In the genomic region with DNA sequence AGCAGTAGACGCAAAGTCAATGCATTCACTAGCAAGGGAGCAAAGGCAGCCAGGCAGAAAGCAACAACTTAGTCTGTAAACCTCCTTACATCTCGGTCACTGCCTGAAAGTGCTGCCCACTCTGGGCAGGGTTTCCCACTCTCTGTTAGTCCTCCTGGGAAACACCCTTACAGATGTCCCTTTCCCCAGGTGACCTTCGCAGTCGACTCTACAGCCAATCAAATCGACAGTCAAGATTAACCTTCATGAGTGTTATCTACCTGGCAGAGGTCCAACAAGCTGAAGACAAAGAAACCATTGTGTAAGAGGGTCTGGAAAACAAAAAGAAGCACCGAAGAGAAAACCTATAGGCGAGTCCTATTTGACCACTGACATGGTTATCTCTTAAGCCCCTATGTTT, we compare ENCODE assay signal across 25 mouse cellular contexts.
DNase-seq lines count a peak whose midpoint lies in the region; ATAC-seq lines count a peak whose summit lies in the region.
"Had no signal": no experiment of that assay in that cellular context is flagged by ENCODE, and none has a peak within 500 bp of the region (broad histone marks: within the 10 kb centered on the region; RNA-seq: fewer than 3 reads in every experiment).

No protein-coding gene starts in this region.

- ATAC-seq in intestine, embryonic 14.5 days (replicated peaks; ENCODE audit: low FRiP score, low TSS enrichment, low read depth) = peak; percentile 52; the same call in 1 of the 2 replicates
- peak; percentile 85 for ATAC-seq in intestine, embryonic 15.5 days
- peak; percentile 60; the same call in 1 of the 2 replicates for ATAC-seq in stomach, embryonic 16.5 days (ENCODE audit: insufficient read depth, low FRiP score)
- ATAC-seq: CD4-positive, CD25-positive, alpha-beta regulatory T cell, adult 4 months; forebrain, embryonic 15.5 days; hindbrain, embryonic 16.5 days had no signal

- H3K4me3 ChIP-seq in intestine, embryonic 14.5 days (ENCODE audit: low read depth, low read length) = no peak overlapping the region
- H3K4me3 ChIP-seq in intestine, embryonic 15.5 days (replicated peaks) = no peak overlapping the region
- no peak overlapping the region for H3K4me3 ChIP-seq in stomach, embryonic 16.5 days (replicated peaks; ENCODE audit: low read length)
- H3K4me3 ChIP-seq: embryonic facial prominence, embryonic 10.5 days; embryonic facial prominence, embryonic 13.5 days; erythroblast, embryonic 14.5 days; forebrain, embryonic 12.5 days; forebrain, embryonic 15.5 days; hindbrain, embryonic 13.5 days had no signal

- 71% methylated on average over 7 of the region's 7 CpGs for WGBS in intestine, embryonic 14.5 days
- 59% methylated on average over 7 of the region's 7 CpGs for WGBS in intestine, embryonic 15.5 days
- 35% methylated on average over 7 of the region's 7 CpGs for WGBS in large intestine, adult 2 months
- WGBS in stomach, embryonic 16.5 days = 60% methylated on average over 7 of the region's 7 CpGs

- no peaks in the 10 kb centered on the region for H3K9me3 ChIP-seq in intestine, embryonic 14.5 days (ENCODE audit: control insufficient read depth, low read length)
- H3K9me3 ChIP-seq in intestine, embryonic 15.5 days = no peaks in the 10 kb centered on the region
- H3K9me3 ChIP-seq in stomach, embryonic 16.5 days (replicated peaks; ENCODE audit: control insufficient read depth, low read length) = no peaks in the 10 kb centered on the region
- H3K9me3 ChIP-seq: embryonic facial prominence, embryonic 10.5 days; embryonic facial prominence, embryonic 13.5 days; forebrain, embryonic 12.5 days; forebrain, embryonic 15.5 days; hindbrain, embryonic 13.5 days had no signal

- H3K27me3 ChIP-seq in intestine, embryonic 14.5 days (replicated peaks; ENCODE audit: control insufficient read depth, insufficient read depth, low read length) = no peaks in the 10 kb centered on the region
- H3K27me3 ChIP-seq in intestine, embryonic 15.5 days (replicated peaks) = no peaks in the 10 kb centered on the region
- no peaks in the 10 kb centered on the region for H3K27me3 ChIP-seq in stomach, embryonic 16.5 days (ENCODE audit: control insufficient read depth, insufficient read depth, low read length)
- H3K27me3 ChIP-seq: forebrain, embryonic 15.5 days; hindbrain, embryonic 13.5 days had no signal

- no peak overlapping the region for H3K27ac ChIP-seq in intestine, embryonic 14.5 days (ENCODE audit: low read depth)
- no peak overlapping the region for H3K27ac ChIP-seq in intestine, embryonic 15.5 days
- no peak overlapping the region for H3K27ac ChIP-seq in stomach, embryonic 16.5 days (ENCODE audit: low read length)
- H3K27ac ChIP-seq: embryonic facial prominence, embryonic 10.5 days; embryonic facial prominence, embryonic 13.5 days; forebrain, embryonic 12.5 days; forebrain, embryonic 15.5 days; hindbrain, embryonic 13.5 days had no signal

- H3K36me3 ChIP-seq in intestine, embryonic 14.5 days (ENCODE audit: control insufficient read depth, insufficient read depth, low read length) = no peaks in the 10 kb centered on the region
- H3K36me3 ChIP-seq in intestine, embryonic 15.5 days = no peaks in the 10 kb centered on the region
- H3K36me3 ChIP-seq in stomach, embryonic 16.5 days (ENCODE audit: control insufficient read depth, insufficient read depth, low read length) = no peaks in the 10 kb centered on the region
- H3K36me3 ChIP-seq: embryonic facial prominence, embryonic 10.5 days; embryonic facial prominence, embryonic 13.5 days; forebrain, embryonic 12.5 days; forebrain, embryonic 15.5 days; hindbrain, embryonic 13.5 days had no signal

- H3K9ac ChIP-seq in intestine, embryonic 14.5 days (ENCODE audit: low read length) = no peak overlapping the region
- H3K9ac ChIP-seq in intestine, embryonic 15.5 days = no peak overlapping the region
- H3K9ac ChIP-seq in stomach, embryonic 16.5 days (ENCODE audit: low read length) = no peak overlapping the region
- H3K9ac ChIP-seq: embryonic facial prominence, embryonic 13.5 days; forebrain, embryonic 12.5 days; forebrain, embryonic 15.5 days; hindbrain, embryonic 13.5 days had no signal

- DNase-seq in intestine, embryonic 14.5 days (ENCODE audit: low spot score) = no peak
- peak; percentile 19 for DNase-seq in large intestine, adult 2 months (ENCODE audit: low read depth, low spot score)
- no peak for DNase-seq in kidney, adult 9 months
- DNase-seq in cerebellum, adult 11-12 months = no peak
- no peak for DNase-seq in heart, adult 18-20 months
- DNase-seq: adrenal gland, adult 2 months; adrenal gland, postnatal 14 days; cerebellum, adult 11 months; cerebellum, adult 8-10 months; cerebellum, postnatal 10 days; cerebellum, postnatal 36 days; embryo, embryonic 11 days; gastrocnemius, postnatal 10 days; gastrocnemius, postnatal 36 days had no signal

- peaks cover 11% of the 10 kb centered on the region for H3K4me1 ChIP-seq in intestine, embryonic 14.5 days (replicated peaks; ENCODE audit: control insufficient read depth, insufficient read depth, low read length)
- peaks cover 4% of the 10 kb centered on the region; the same call in 1 of the 2 replicates for H3K4me1 ChIP-seq in intestine, embryonic 15.5 days (replicated peaks)
- no peaks in the 10 kb centered on the region; the same call in 1 of the 2 replicates for H3K4me1 ChIP-seq in stomach, embryonic 16.5 days (ENCODE audit: control insufficient read depth, insufficient read depth, low read length)

- H3K4me2 ChIP-seq in intestine, embryonic 14.5 days (ENCODE audit: low read length) = no peak overlapping the region
- no peak overlapping the region for H3K4me2 ChIP-seq in intestine, embryonic 15.5 days (replicated peaks)
- H3K4me2 ChIP-seq in stomach, embryonic 16.5 days (ENCODE audit: low read depth, low read length) = no peak overlapping the region
- H3K4me2 ChIP-seq: embryonic facial prominence, embryonic 13.5 days; forebrain, embryonic 12.5 days; forebrain, embryonic 15.5 days; heart, embryonic 11.5 days; hindbrain, embryonic 13.5 days had no signal
